Mouse (Mus musculus) kidney, postnatal 0 days (tissue): Measurements from ENCODE around the gene Ttc9c. TPM values are rescaled to one million over a fixed set of nuclear protein-coding genes. Genes with fewer than 3 reads are reported as not detected.

ENCODE experiments used
- ATAC-seq: fragments of 200-750 bp; cut with Nextera tagmentation; replicated peaks from 2 replicates; pipeline ENCODE4 v1.8.0; 2017; ENCODE audit warnings: low read depth, moderate number of reproducible peaks, moderate TSS enrichment, moderate library complexity; ENCODE audit not compliant: low FRiP score
- DNase-seq: peaks from one replicate; pipeline ENCODE4 v3.0.0-alpha.2; 2016; ENCODE audit warnings: low spot score
- H3K27ac ChIP-seq: fragments of 300-500 bp; sonication (generic); 2 replicates; pipeline ENCODE4 v1.5.1; 2014; ENCODE audit warnings: mild to moderate bottlenecking
- H3K27me3 ChIP-seq: fragments of 300-500 bp; sonication (generic); 2 replicates; pipeline ENCODE4 v1.6.1; 2014; ENCODE audit warnings: low read length, mixed read lengths; ENCODE audit not compliant: insufficient read depth
- H3K36me3 ChIP-seq: fragments of 300-500 bp; sonication (generic); 2 replicates; pipeline ENCODE4 v1.6.1; 2014; ENCODE audit warnings: low read length, mixed read lengths; ENCODE audit not compliant: insufficient read depth
- H3K4me1 ChIP-seq: fragments of 300-500 bp; sonication (generic); replicated peaks from 2 replicates; pipeline ENCODE4 v1.6.1; 2014; ENCODE audit warnings: antibody characterized with exemption, low read length, mixed read lengths; ENCODE audit not compliant: insufficient read depth
- H3K4me2 ChIP-seq: fragments of 300-500 bp; sonication (generic); 2 replicates; pipeline ENCODE4 v1.6.1; 2014; ENCODE audit warnings: mild to moderate bottlenecking, low read length, moderate library complexity, mixed read lengths
- H3K4me3 ChIP-seq: fragments of 300-500 bp; sonication (generic); replicated peaks from 2 replicates; pipeline ENCODE4 v1.5.1; 2014; ENCODE audit warnings: low read depth, low read length
- H3K9ac ChIP-seq: fragments of 300-500 bp; sonication (generic); 2 replicates; pipeline ENCODE4 v1.6.1; 2014; ENCODE audit warnings: low read depth, low read length
- H3K9me3 ChIP-seq: fragments of 300-500 bp; sonication (generic); replicated peaks from 2 replicates; pipeline ENCODE4 v1.6.1; 2016; ENCODE audit warnings: low read length, inconsistent platforms, mixed read lengths
- CTCF ChIP-seq: IDR thresholded peaks from 2 replicates; pipeline ENCODE4 v1.5.1; 2016; ENCODE audit warnings: antibody characterized with exemption, low read depth, mild to moderate bottlenecking, moderate library complexity
- WGBS: fragments of 180-500 bp; shearing (Covaris S2); extraction: QIAGEN DNeasy Blood & Tissue Kit; methylation state at CpG from one replicate; pipeline ENCODE4 v1.1.7; 2014; 5-methylcytosine and 5-hydroxymethylcytosine counted together
- polyA plus RNA-seq: library from polyadenylated mRNA; unstranded; fragments of >200 nt; fragmentation: Nextera tagmentation; extraction: Ambion mirVana; gene quantifications from 2 replicates; pipeline ENCODE4 v1.2.1, GENCODE M21; 2015

Ttc9c gene
- polyA plus RNA-seq, 1 experiment from 2014 or later, result 32.2 TPM

DNA sequence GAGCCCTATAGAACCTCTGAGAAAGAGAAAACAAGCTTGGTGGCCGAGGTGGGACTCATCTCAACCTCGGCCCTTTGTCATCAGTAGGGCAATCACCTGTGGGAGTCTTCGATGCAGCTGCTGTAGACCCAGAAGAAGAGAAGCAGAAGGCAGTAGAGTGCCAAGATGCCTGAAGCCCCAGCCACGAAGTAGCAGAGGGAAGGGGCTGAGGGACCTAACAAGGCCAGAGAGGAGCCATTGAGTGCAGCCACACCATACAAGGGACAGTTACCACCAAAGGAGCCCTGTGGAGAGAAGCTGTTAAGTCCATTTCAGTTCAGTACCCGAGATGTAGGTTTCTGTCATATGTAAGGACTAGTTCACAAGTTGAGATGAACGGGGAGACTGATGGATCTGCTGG, 45.7 kb downstream of the Ttc9c start:
- H3K4me2 ChIP-seq, result peak overlapping the region; percentile 93
- ATAC-seq (no peak), DNase-seq (no peak)
- peaks cover 14% of the 10 kb centered on the region; the same call in 1 of the 2 replicates for H3K4me1 ChIP-seq
- H3K27me3 ChIP-seq, result no peaks in the 10 kb centered on the region
- H3K36me3 ChIP-seq, result peaks cover 17% of the 10 kb centered on the region
- no peaks in the 10 kb centered on the region for H3K9me3 ChIP-seq
- H3K27ac ChIP-seq, result peak overlapping the region; percentile 97; the same call in 1 of the 2 replicates
- 46% methylated on average over 6 of the region's 6 CpGs for WGBS
- H3K4me3 ChIP-seq, result peak overlapping the region; percentile 73
- H3K9ac ChIP-seq, result peak overlapping the region; percentile 94; the same call in 1 of the 2 replicates
- no peak for TF ChIP-seq CTCF

DNA sequence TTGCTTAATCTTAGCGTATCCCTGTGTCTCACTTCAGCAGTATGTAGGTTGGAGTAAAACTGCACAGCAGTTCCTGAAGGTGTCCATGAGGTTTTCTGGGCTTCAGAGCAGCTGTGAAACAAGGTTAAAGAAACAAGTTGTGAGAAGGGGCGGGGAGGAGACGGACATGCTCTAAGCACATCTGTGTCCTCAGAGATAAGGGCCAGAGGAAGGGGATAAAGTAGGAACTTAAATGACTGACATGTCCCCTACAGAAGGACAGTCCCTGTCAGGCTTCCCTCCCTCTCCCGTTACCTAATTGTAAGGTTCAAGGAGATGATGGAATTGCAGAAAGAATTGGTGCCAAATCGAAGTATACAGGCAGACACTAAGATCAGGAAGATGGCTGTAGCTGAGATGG, 46.1 kb downstream of the Ttc9c start:
- WGBS, result 74% methylated on average over 5 of the region's 5 CpGs
- Histone ChIP-seq H3K4me2 (peak overlapping the region; percentile 93), H3K4me3 (peak overlapping the region; percentile 73; the same call in 1 of the 2 replicates), H3K27ac (peak overlapping the region; percentile 97; the same call in 1 of the 2 replicates), H3K27me3 (no peaks in the 10 kb centered on the region), H3K9me3 (no peaks in the 10 kb centered on the region), H3K36me3 (peaks cover 17% of the 10 kb centered on the region), H3K4me1 (peaks cover 14% of the 10 kb centered on the region; the same call in 1 of the 2 replicates), H3K9ac (peak overlapping the region; percentile 94; the same call in 1 of the 2 replicates)
- ATAC-seq, result no peak
- DNase-seq, result no peak
- TF ChIP-seq CTCF, result no peak

DNA sequence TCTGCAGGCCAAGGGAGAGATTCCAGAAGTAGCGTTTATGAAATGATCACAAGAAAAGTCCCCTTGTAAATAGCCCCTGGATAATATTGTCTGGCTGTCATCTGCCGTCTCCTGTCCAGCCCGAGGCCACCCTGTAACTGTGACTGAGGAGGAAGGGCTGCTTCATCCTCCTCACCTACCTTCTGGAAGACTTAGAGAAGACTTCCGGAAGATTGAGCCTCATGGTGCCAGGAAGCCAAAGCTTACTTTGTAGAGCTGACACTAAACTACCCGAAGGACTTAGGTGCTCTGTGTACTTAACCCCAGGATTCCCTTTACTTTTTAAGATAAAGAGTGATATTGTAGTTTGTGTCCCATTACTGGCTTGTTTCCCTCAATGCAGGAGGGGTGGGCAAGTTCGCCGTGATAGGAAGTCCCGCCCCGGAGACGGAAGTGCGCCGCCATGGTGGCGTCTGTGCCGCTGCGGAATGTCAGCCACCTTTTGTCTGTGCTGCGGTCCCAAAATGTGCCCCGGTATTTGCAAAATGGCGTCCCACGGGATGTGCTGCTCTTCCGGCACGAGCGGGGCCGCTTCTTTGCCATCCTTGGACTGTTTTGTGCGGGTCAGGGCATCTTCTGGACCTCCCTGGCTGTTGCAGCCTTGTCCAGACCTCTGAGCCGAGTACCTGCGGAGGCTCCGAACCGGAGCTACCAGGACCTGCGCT, 48.4 kb downstream of the Ttc9c start, which contains the start of gene Tmem223:
TSS of gene Tmem223 (plus strand) at position 430 of the 704 bp plus-strand sequence.
- DNase-seq, result peak; percentile 90
- H3K4me1 ChIP-seq, result peaks cover 14% of the 10 kb centered on the region; the same call in 1 of the 2 replicates
- H3K9ac ChIP-seq, result peak within 1 kb of the TSS; percentile 94
- H3K4me3 ChIP-seq, result peak within 1 kb of the TSS; percentile 71
- peak; percentile 35 for ATAC-seq
- no peaks in the 10 kb centered on the region for H3K27me3 ChIP-seq
- peak within 1 kb of the TSS; percentile 74 for H3K4me2 ChIP-seq
- peak; percentile 12; the same call in 1 of the 2 replicates for TF ChIP-seq CTCF
- WGBS, result 24% methylated on average over 29 of the region's 29 CpGs
- peaks cover 38% of the 10 kb centered on the region for H3K36me3 ChIP-seq
- no peaks in the 10 kb centered on the region for H3K9me3 ChIP-seq
- H3K27ac ChIP-seq, result peak within 1 kb of the TSS; percentile 87

DNA sequence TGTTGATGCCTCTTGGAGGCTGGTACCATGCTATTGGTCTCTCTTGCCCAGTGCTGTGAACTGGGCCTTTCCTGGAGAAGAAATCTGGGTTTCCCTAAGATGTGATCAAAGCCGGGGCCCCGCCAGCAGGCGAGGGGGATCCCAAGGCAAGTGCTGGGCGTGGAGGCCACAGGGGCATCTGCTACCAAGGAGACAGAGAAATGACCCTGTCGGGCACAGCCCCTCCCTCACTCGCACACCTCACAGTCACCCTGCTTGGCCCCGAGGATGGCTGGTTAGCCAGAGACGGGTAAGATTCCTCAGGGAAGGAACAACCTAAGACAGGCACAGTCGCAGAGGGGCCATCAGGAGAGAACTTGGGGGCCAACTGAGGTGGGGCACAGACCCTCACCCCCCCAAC, 53.6 kb downstream of the Ttc9c start:
- TF ChIP-seq CTCF, result no peak
- no peak overlapping the region for H3K9ac ChIP-seq
- 99% methylated on average over 9 of the region's 9 CpGs for WGBS
- no peak overlapping the region for H3K4me2 ChIP-seq
- ATAC-seq (no peak), DNase-seq (no peak)
- H3K27me3 ChIP-seq, result no peaks in the 10 kb centered on the region
- H3K27ac ChIP-seq, result no peak overlapping the region
- no peaks in the 10 kb centered on the region for H3K4me1 ChIP-seq
- H3K4me3 ChIP-seq, result no peak overlapping the region
- peaks cover 71% of the 10 kb centered on the region for H3K36me3 ChIP-seq
- H3K9me3 ChIP-seq, result no peaks in the 10 kb centered on the region

- ATAC-seq (no peak), DNase-seq (no peak)
- H3K27ac ChIP-seq, result no peak overlapping the region
- TF ChIP-seq CTCF, result no peak
- H3K36me3 ChIP-seq, result peaks cover 61% of the 10 kb centered on the region
- no peak overlapping the region for H3K4me2 ChIP-seq
- no peak overlapping the region for H3K4me3 ChIP-seq
- no peaks in the 10 kb centered on the region for H3K27me3 ChIP-seq
- peaks cover 1% of the 10 kb centered on the region for H3K4me1 ChIP-seq
- H3K9ac ChIP-seq, result no peak overlapping the region
- H3K9me3 ChIP-seq, result no peaks in the 10 kb centered on the region
- WGBS, result 96% methylated on average over 4 of the region's 4 CpGs
These were observed 55.9 kb downstream of the Ttc9c start for GRCm38 (mm10) chr19:8763276-8763675.

- Histone ChIP-seq H3K9me3 (no peaks in the 10 kb centered on the region), H3K4me3 (no peak overlapping the region), H3K27ac (no peak overlapping the region), H3K27me3 (no peaks in the 10 kb centered on the region), H3K9ac (no peak overlapping the region), H3K4me1 (peaks cover 5% of the 10 kb centered on the region), H3K36me3 (peaks cover 36% of the 10 kb centered on the region), H3K4me2 (no peak overlapping the region)
- DNase-seq (no peak), ATAC-seq (no peak)
- TF ChIP-seq CTCF, result peak; percentile 28
- WGBS, result 90% methylated on average over 2 of the region's 2 CpGs
These were observed 58.4 kb downstream of the Ttc9c start for GRCm38 (mm10) chr19:8760757-8761156.

Other genes with a start within 250 kb of the Ttc9c start
- gene Slc22a8, start 228.1 kb downstream of the Ttc9c start, polyA plus RNA-seq, result 19.2 and 25.5 TPM in 2 replicates
- gene Slc22a6, start 201.3 kb downstream of the Ttc9c start, polyA plus RNA-seq, result 73.8 and 93.1 TPM in 2 replicates
- 0.17 and 0.18 TPM in 2 replicates for gene Chrm1, start 155.5 kb downstream of the Ttc9c start, polyA plus RNA-seq
- gene Slc3a2, start 96.0 kb downstream of the Ttc9c start, polyA plus RNA-seq, result 151 and 158 TPM in 2 replicates
- gene Wdr74, start 83.5 kb downstream of the Ttc9c start, polyA plus RNA-seq, result 71.3 and 77.7 TPM in 2 replicates
- gene 1700092M07Rik, start 78.6 kb downstream of the Ttc9c start, polyA plus RNA-seq, result 0.75 and 1.1 TPM in 2 replicates
- gene Stx5a, start 77.9 kb downstream of the Ttc9c start, polyA plus RNA-seq, result 105 and 115 TPM in 2 replicates
- 114 and 123 TPM in 2 replicates for gene Nxf1, start 62.3 kb downstream of the Ttc9c start, polyA plus RNA-seq
- gene Tmem223, start 48.3 kb downstream of the Ttc9c start, polyA plus RNA-seq, result 248 and 286 TPM in 2 replicates
- gene Tmem179b, start 44.9 kb downstream of the Ttc9c start, polyA plus RNA-seq, result 103 and 113 TPM in 2 replicates
- 28.4 and 28.6 TPM in 2 replicates for gene Taf6l, start 32.9 kb downstream of the Ttc9c start, polyA plus RNA-seq
- 185 and 187 TPM in 2 replicates for gene Polr2g, start 20.8 kb downstream of the Ttc9c start, polyA plus RNA-seq
- 3.6 TPM in 2 replicates for gene Zbtb3, start 16.8 kb downstream of the Ttc9c start, polyA plus RNA-seq
- gene Hnrnpul2, start 677 bp upstream of the Ttc9c start, polyA plus RNA-seq, result 5.5 and 6.3 TPM in 2 replicates
- not detected in 2 replicates for gene AC129217.1, start 10.4 kb upstream of the Ttc9c start, polyA plus RNA-seq
- gene Bscl2, start 18.1 kb upstream of the Ttc9c start, polyA plus RNA-seq, result 57.0 and 60.1 TPM in 2 replicates
- gene Gng3, start 19.9 kb upstream of the Ttc9c start, polyA plus RNA-seq, result 1.5 and 1.6 TPM in 2 replicates
- 0.85 and 1.1 TPM in 2 replicates for gene Lrrn4cl, start 31.4 kb upstream of the Ttc9c start, polyA plus RNA-seq
- gene Ubxn1, start 52.2 kb upstream of the Ttc9c start, polyA plus RNA-seq, result 195 and 206 TPM in 2 replicates
- 94.5 and 97.4 TPM in 2 replicates for gene Uqcc3, start 61.6 kb upstream of the Ttc9c start, polyA plus RNA-seq
- gene Lbhd1, start 64.4 kb upstream of the Ttc9c start, polyA plus RNA-seq, result 69.8 and 70.8 TPM in 2 replicates
- not detected in 2 replicates for gene Gm49403, start 64.6 kb upstream of the Ttc9c start, polyA plus RNA-seq
- 69.0 and 76.7 TPM in 2 replicates for gene 1810009A15Rik, start 69.5 kb upstream of the Ttc9c start, polyA plus RNA-seq
- not detected in 2 replicates for gene Gm49416, start 69.6 kb upstream of the Ttc9c start, polyA plus RNA-seq
- gene Ints5, start 73.7 kb upstream of the Ttc9c start, polyA plus RNA-seq, result 27.4 and 29.8 TPM in 2 replicates
- gene Ganab, start 78.7 kb upstream of the Ttc9c start, polyA plus RNA-seq, result 74.6 and 80.9 TPM in 2 replicates
- gene B3gat3, start 101.0 kb upstream of the Ttc9c start, polyA plus RNA-seq, result 44.0 and 45.1 TPM in 2 replicates
- 5.7 and 6.0 TPM in 2 replicates for gene Rom1, start 110.0 kb upstream of the Ttc9c start, polyA plus RNA-seq
- 25.5 and 26.2 TPM in 2 replicates for gene Eml3, start 110.2 kb upstream of the Ttc9c start, polyA plus RNA-seq
- gene Mta2, start 122.5 kb upstream of the Ttc9c start, polyA plus RNA-seq, result 103 and 116 TPM in 2 replicates
- gene Tut1, start 134.5 kb upstream of the Ttc9c start, polyA plus RNA-seq, result 19.9 and 22.3 TPM in 2 replicates
- gene Eef1g, start 147.7 kb upstream of the Ttc9c start, polyA plus RNA-seq, result 328 and 354 TPM in 2 replicates
- 22.5 and 27.5 TPM in 2 replicates for gene Ahnak, start 170.0 kb upstream of the Ttc9c start, polyA plus RNA-seq